Mouse (Mus musculus): ENCODE measurements around the gene Pou3f1. TPM values are rescaled to one million over a fixed set of nuclear protein-coding genes. Genes with fewer than 3 reads are reported as not detected.

Pou3f1 gene
- polyA plus RNA-seq, 1 experiment from 2014 or later, result 2.5 TPM

DNA sequence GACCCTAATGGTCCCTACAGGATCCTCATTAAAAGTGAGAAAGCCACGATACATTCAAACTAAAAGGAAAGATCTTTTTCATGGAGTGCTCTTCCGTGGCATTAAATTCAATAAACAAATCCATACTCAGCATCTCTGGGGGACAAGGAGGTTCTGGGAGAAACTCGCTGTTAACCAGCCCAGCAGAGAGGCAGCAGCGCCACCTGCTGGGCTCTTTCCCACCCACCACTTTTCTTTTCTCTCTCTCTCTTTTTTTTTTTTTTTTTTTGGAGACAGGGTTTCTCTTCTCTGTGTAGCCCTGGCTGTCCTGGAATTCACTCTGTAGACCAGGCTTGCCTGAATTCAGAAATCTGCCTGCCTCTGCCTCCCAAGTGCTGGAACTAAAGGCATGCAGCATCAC is 18.4 kb downstream of the Pou3f1 start:
- Histone ChIP-seq H3K9me3 (no peaks in the 10 kb centered on the region), H3K4me3 (no peak overlapping the region), H3K27me3 (replicated peaks; ENCODE audit: low read depth, poor library complexity, severe bottlenecking) (peaks cover 48% of the 10 kb centered on the region), H3K27ac (replicated peaks) (no peak overlapping the region), H3K36me3 (replicated peaks) (peaks cover 39% of the 10 kb centered on the region), H3K4me1 (peaks cover 34% of the 10 kb centered on the region)
- under 1% methylated on average over 4 of the region's 4 CpGs for WGBS
- DNase-seq (ENCODE audit: low spot score), result peak; percentile 81

DNA sequence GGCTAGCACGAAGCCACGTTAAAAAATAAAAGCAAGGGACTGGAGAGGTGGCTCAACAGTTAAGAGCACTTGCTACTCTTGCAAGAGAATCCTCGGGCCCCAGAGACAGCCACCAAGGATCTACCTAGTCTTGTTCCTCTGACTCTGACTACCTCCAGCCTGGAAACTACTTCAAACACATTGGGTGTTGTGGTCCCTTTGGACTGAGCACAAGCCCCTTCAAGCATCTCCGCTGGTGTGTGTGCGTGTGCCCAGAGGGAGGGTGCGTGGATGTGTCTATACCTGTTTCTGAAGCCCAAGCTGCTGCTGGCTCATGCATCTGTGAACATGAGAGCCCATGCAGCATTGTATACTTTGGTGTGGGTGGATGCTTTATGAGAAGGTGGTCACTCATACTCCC is 19.4 kb downstream of the Pou3f1 start:
- Histone ChIP-seq H3K27ac (replicated peaks) (no peak overlapping the region), H3K36me3 (replicated peaks) (peaks cover 49% of the 10 kb centered on the region), H3K4me1 (peaks cover 34% of the 10 kb centered on the region), H3K27me3 (replicated peaks; ENCODE audit: low read depth, poor library complexity, severe bottlenecking) (peaks cover 38% of the 10 kb centered on the region), H3K4me3 (no peak overlapping the region), H3K9me3 (no peaks in the 10 kb centered on the region)
- no peak for DNase-seq (ENCODE audit: low spot score)
- 84% methylated on average over 6 of the region's 6 CpGs for WGBS

DNA sequence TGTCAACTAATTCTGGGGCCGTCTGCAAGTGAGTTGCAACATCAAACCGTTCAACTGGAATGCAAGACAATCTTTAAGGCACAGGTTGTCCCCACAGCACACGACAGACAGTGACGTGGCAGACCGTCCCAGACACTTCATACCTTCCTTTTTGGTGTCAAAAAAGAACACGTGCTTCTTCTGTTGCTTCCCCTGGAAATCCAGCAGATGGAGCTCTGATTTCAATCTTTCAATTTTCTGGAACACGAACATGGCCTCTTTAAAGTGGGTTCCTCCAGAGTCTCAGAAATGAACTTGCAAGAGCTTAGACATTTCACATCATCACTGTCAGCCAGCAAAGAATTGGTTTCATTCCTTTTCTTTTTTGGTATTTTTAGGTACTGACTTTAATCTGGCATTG is 25.7 kb downstream of the Pou3f1 start:
- Histone ChIP-seq H3K4me1 (no peaks in the 10 kb centered on the region), H3K9me3 (no peaks in the 10 kb centered on the region), H3K4me3 (no peak overlapping the region), H3K27me3 (replicated peaks; ENCODE audit: low read depth, poor library complexity, severe bottlenecking) (no peaks in the 10 kb centered on the region), H3K27ac (replicated peaks) (no peak overlapping the region), H3K36me3 (replicated peaks) (peaks cover 94% of the 10 kb centered on the region)
- DNase-seq (ENCODE audit: low spot score), result no peak
- 64% methylated on average over 7 of the region's 7 CpGs for WGBS

- H3K4me1 ChIP-seq, result no peaks in the 10 kb centered on the region
- H3K9me3 ChIP-seq, result no peaks in the 10 kb centered on the region
- no peak for DNase-seq (ENCODE audit: low spot score)
- H3K27ac ChIP-seq (replicated peaks), result no peak overlapping the region
- peaks cover 94% of the 10 kb centered on the region for H3K36me3 ChIP-seq (replicated peaks)
- no peaks in the 10 kb centered on the region for H3K27me3 ChIP-seq (replicated peaks; ENCODE audit: low read depth, poor library complexity, severe bottlenecking)
- H3K4me3 ChIP-seq, result no peak overlapping the region
- 95% methylated on average over 4 of the region's 4 CpGs for WGBS
Measured at GRCm38 (mm10) chr4:124683474-124683873, 26.9 kb downstream of the Pou3f1 start.

GRCm38 (mm10) chr4:124685004-124685403 is 28.4 kb downstream of the Pou3f1 start:
- no peak for DNase-seq (ENCODE audit: low spot score)
- no peak overlapping the region for H3K4me3 ChIP-seq
- 80% methylated on average over 4 of the region's 4 CpGs for WGBS
- H3K4me1 ChIP-seq, result no peaks in the 10 kb centered on the region
- no peaks in the 10 kb centered on the region for H3K9me3 ChIP-seq
- H3K36me3 ChIP-seq (replicated peaks), result peaks cover 91% of the 10 kb centered on the region
- H3K27me3 ChIP-seq (replicated peaks; ENCODE audit: low read depth, poor library complexity, severe bottlenecking), result no peaks in the 10 kb centered on the region
- no peak overlapping the region for H3K27ac ChIP-seq (replicated peaks)

GRCm38 (mm10) chr4:124685453-124685852 is 28.8 kb downstream of the Pou3f1 start:
- H3K4me1 ChIP-seq, result no peaks in the 10 kb centered on the region; the same call in 1 of the 2 replicates
- no peaks in the 10 kb centered on the region for H3K9me3 ChIP-seq
- WGBS, result 90% methylated on average over 8 of the region's 8 CpGs
- no peak overlapping the region for H3K27ac ChIP-seq (replicated peaks)
- DNase-seq (ENCODE audit: low spot score), result no peak
- no peaks in the 10 kb centered on the region for H3K27me3 ChIP-seq (replicated peaks; ENCODE audit: low read depth, poor library complexity, severe bottlenecking)
- no peak overlapping the region for H3K4me3 ChIP-seq
- H3K36me3 ChIP-seq (replicated peaks), result peaks cover 86% of the 10 kb centered on the region

GRCm38 (mm10) chr4:124685897-124686402 is 29.3 kb downstream of the Pou3f1 start:
- no peaks in the 10 kb centered on the region for H3K9me3 ChIP-seq
- no peak overlapping the region for H3K4me3 ChIP-seq
- H3K4me1 ChIP-seq, result peaks cover 5% of the 10 kb centered on the region
- no peak for DNase-seq (ENCODE audit: low spot score)
- WGBS, result 91% methylated on average over 8 of the region's 8 CpGs
- H3K27me3 ChIP-seq (replicated peaks; ENCODE audit: low read depth, poor library complexity, severe bottlenecking), result no peaks in the 10 kb centered on the region
- peaks cover 81% of the 10 kb centered on the region for H3K36me3 ChIP-seq (replicated peaks)
- H3K27ac ChIP-seq (replicated peaks), result no peak overlapping the region

DNA sequence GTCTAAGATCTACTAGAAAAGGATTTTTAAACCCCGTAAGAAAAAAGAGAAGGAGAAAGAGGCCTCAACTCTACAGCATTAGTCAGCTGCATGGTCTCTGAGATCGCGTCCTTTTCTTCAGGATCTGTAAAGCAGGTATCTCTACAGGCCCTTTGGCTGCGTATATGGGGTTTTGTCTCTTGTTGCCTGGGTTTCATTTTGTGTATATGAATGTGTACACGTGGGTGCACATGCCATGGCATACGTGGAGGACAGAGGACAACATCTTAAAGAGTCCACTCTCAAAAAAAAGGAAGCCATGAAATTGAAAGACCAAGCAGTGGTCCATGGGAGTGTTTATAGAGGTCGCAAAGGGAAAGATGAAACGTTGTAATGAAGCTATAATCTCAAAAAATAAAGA is 34.8 kb downstream of the Pou3f1 start:
- DNase-seq (ENCODE audit: low spot score), result no peak
- H3K4me1 ChIP-seq, result peaks cover 34% of the 10 kb centered on the region
- peaks cover 19% of the 10 kb centered on the region for H3K27me3 ChIP-seq (replicated peaks; ENCODE audit: low read depth, poor library complexity, severe bottlenecking)
- H3K27ac ChIP-seq (replicated peaks), result no peak overlapping the region
- no peaks in the 10 kb centered on the region for H3K9me3 ChIP-seq
- H3K4me3 ChIP-seq, result 0 out of 2 replicates have a peak overlapping the region, but pooled peaks have one; percentile 11
- H3K36me3 ChIP-seq (replicated peaks), result peaks cover 29% of the 10 kb centered on the region
- WGBS, result 91% methylated on average over 8 of the region's 8 CpGs

- H3K36me3 ChIP-seq (replicated peaks), result peaks cover 22% of the 10 kb centered on the region
- no peaks in the 10 kb centered on the region for H3K9me3 ChIP-seq
- DNase-seq (ENCODE audit: low spot score), result no peak
- 72% methylated on average over 3 of the region's 3 CpGs for WGBS
- peak overlapping the region; percentile 88; the same call in 1 of the 2 replicates for H3K27ac ChIP-seq (replicated peaks)
- peaks cover 35% of the 10 kb centered on the region for H3K4me1 ChIP-seq
- peaks cover 19% of the 10 kb centered on the region for H3K27me3 ChIP-seq (replicated peaks; ENCODE audit: low read depth, poor library complexity, severe bottlenecking)
- H3K4me3 ChIP-seq, result peak overlapping the region; percentile 77
Measured at GRCm38 (mm10) chr4:124692416-124692861, 35.8 kb downstream of the Pou3f1 start.

DNA sequence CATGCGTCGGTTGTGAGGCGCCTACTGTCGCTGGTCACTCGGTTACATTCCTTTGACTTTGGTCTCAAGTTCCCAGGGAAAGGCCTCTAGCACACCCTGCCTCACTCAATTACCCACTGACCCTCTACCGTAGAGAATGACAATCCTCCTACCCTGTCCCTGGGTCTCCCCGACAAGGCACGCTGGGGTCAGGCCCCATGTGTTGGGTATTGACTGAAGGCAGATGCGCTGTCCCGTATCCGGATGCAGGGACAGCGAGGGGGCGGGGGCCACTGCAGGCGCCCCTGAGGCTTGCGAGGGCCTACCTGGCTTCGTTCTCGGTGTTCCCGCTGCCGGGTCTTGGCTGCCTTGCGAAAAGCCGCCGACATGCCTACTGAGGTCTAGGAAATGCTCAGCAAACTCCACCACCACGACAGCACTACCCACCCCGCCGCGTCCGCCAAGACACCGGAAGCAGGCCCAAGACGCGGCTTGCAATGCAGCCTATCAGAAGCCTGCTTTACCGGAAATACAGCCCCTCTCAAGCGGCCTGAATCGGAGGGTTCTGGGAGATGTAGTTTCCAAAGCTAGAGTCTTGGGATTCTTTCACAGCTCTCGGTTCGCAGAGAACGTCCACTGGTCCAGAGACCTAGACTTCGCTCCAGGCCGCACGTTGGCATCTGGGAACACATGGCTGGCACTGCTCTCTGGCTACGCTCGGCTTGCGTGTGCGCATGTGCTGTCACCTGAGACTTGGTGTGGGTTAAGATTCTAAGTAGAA is 36.7 kb downstream of the Pou3f1 start, which contains the start of gene Utp11:
Gene Utp11, minus strand, starts transcription at position 466 of the 760 bp plus-strand sequence.
- 1% methylated on average over 43 of the region's 43 CpGs for WGBS
- H3K27me3 ChIP-seq (replicated peaks; ENCODE audit: low read depth, poor library complexity, severe bottlenecking), result peaks cover 19% of the 10 kb centered on the region
- H3K9me3 ChIP-seq, result no peaks in the 10 kb centered on the region
- peak within 1 kb of the TSS; percentile 77 for H3K4me3 ChIP-seq
- peak; percentile 90 for DNase-seq (ENCODE audit: low spot score)
- peaks cover 35% of the 10 kb centered on the region for H3K4me1 ChIP-seq
- H3K27ac ChIP-seq (replicated peaks), result peak within 1 kb of the TSS; percentile 88
- H3K36me3 ChIP-seq (replicated peaks), result peaks cover 13% of the 10 kb centered on the region

DNA sequence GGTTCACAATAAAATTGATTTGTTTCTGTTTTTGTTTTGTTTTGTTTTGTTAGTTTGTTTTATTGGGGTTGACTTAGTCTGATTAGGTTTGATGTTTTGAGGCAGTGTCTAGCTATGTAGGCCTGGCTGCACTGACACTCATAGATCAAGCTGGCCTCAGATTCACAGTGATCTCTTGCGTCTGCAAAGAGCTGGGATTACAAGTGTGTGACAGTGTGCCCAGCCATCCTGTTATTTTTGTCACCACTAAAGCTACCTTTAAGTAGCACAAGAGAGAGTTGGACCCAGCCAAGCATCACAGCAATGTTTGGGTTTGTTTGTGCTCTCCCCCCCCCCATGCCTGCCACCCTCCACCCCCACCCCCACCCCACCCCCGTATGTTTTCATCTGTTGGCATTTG is 38.0 kb downstream of the Pou3f1 start:
- DNase-seq (ENCODE audit: low spot score), result no peak
- Histone ChIP-seq H3K9me3 (no peaks in the 10 kb centered on the region), H3K4me3 (no peak overlapping the region), H3K27me3 (replicated peaks; ENCODE audit: low read depth, poor library complexity, severe bottlenecking) (peaks cover 19% of the 10 kb centered on the region), H3K36me3 (replicated peaks) (peaks cover under 1% of the 10 kb centered on the region), H3K27ac (replicated peaks) (no peak overlapping the region), H3K4me1 (peaks cover 43% of the 10 kb centered on the region)
- WGBS, result 80% methylated on average over 2 of the region's 2 CpGs

GRCm38 (mm10) chr4:124695786-124696516 is 39.3 kb downstream of the Pou3f1 start:
- Histone ChIP-seq H3K4me1 (peaks cover 52% of the 10 kb centered on the region), H3K9me3 (no peaks in the 10 kb centered on the region), H3K27me3 (replicated peaks; ENCODE audit: low read depth, poor library complexity, severe bottlenecking) (peaks cover 19% of the 10 kb centered on the region), H3K27ac (replicated peaks) (peak overlapping the region; percentile 60), H3K36me3 (replicated peaks) (no peaks in the 10 kb centered on the region; the same call in none of the 2 replicates), H3K4me3 (peak overlapping the region; percentile 25)
- DNase-seq (ENCODE audit: low spot score), result peak; percentile 41
- WGBS, result 11% methylated on average over 18 of the region's 18 CpGs

Measured in embryonic facial prominence, embryonic 10.5 days (tissue).